Mouse (Mus musculus) liver, embryonic 14.5 days (tissue): ENCODE data around the gene M6pr. TPM values are rescaled to one million over a fixed set of nuclear protein-coding genes. Genes with fewer than 3 reads are reported as not detected.
A peak's percentile ranks its signal among the peaks of the same experiment; 100 is the strongest.

Source experiments
- ATAC-seq: fragments of 200-750 bp; cut with Nextera tagmentation; 2 replicates; pipeline ENCODE4 v1.8.0; 2017; ENCODE audit warnings: moderate number of reproducible peaks, mild to moderate bottlenecking, moderate library complexity; ENCODE audit not compliant: insufficient read depth
- DNase-seq, 3 experiments: peaks; one replicate each; pipeline ENCODE4 v3.0.0-alpha.2; 2012 to 2013; ENCODE audit warnings: low read depth in 3 of 3, low spot score in 3 of 3
- H3K27ac ChIP-seq: fragments of 300-500 bp; sonication (generic); 2 replicates; pipeline ENCODE4 v1.5.1; 2014; ENCODE audit warnings: moderate library complexity, mild to moderate bottlenecking, control low read depth, inconsistent platforms
- H3K27me3 ChIP-seq: fragments of 300-500 bp; sonication (generic); 2 replicates; pipeline ENCODE4 v1.6.1; 2014; ENCODE audit warnings: mild to moderate bottlenecking, low read length, moderate library complexity; ENCODE audit not compliant: control insufficient read depth, insufficient read depth
- H3K36me3 ChIP-seq: fragments of 300-500 bp; sonication (generic); replicated peaks from 2 replicates; pipeline ENCODE4 v1.6.1; 2014; ENCODE audit warnings: low read depth; ENCODE audit not compliant: control insufficient read depth, insufficient read depth
- H3K4me1 ChIP-seq, 2 experiments: fragments of 200-500 bp in 1 of 2; fragments of 300-500 bp in 1 of 2; sonication (generic) in 1 of 2; replicated peaks; 2 replicates each; pipeline ENCODE4 v1.6.1; 2012 to 2014; ENCODE audit warnings: antibody characterized with exemption in 1 of 2, inconsistent platforms in 1 of 2, low read length in 1 of 2; ENCODE audit not compliant: control insufficient read depth in 2 of 2, insufficient read depth in 2 of 2
- H3K4me2 ChIP-seq: fragments of 300-500 bp; sonication (generic); 2 replicates; pipeline ENCODE4 v1.6.1; 2014; ENCODE audit warnings: low read depth, mild to moderate bottlenecking, control low read depth, moderate library complexity
- H3K4me3 ChIP-seq, 2 experiments: fragments of 200-500 bp in 1 of 2; fragments of 300-500 bp in 1 of 2; sonication (generic) in 1 of 2; 2 replicates each; pipeline ENCODE4 v1.5.1; 2012 to 2014; ENCODE audit warnings: low read depth in 2 of 2, low read length in 2 of 2, mild to moderate bottlenecking in 2 of 2, control low read depth in 1 of 2, inconsistent platforms in 1 of 2, moderate library complexity in 1 of 2; ENCODE audit not compliant: insufficient read depth in 1 of 2
- H3K9ac ChIP-seq: fragments of 300-500 bp; sonication (generic); replicated peaks from 2 replicates; pipeline ENCODE4 v1.6.1; 2014; ENCODE audit warnings: mild to moderate bottlenecking, control low read depth, moderate library complexity
- H3K9me3 ChIP-seq: fragments of 300-500 bp; sonication (generic); 2 replicates; pipeline ENCODE4 v1.6.1; 2016; ENCODE audit warnings: low read length, mixed read lengths; ENCODE audit not compliant: control insufficient read depth
- CTCF ChIP-seq: IDR thresholded peaks from 2 replicates; pipeline ENCODE4 v1.5.1; 2016; ENCODE audit warnings: antibody characterized with exemption, low read depth, control low read depth
- EP300 ChIP-seq: IDR thresholded peaks from 2 replicates; pipeline ENCODE4 v1.6.1; 2016; ENCODE audit warnings: antibody characterized with exemption, low read depth
- WGBS: fragments of 180-500 bp; shearing (Covaris S2); extraction: QIAGEN DNeasy Blood & Tissue Kit; methylation state at CpG from one replicate; pipeline ENCODE4 v1.1.7; 2014; ENCODE audit not compliant: insufficient replicate concordance; 5-methylcytosine and 5-hydroxymethylcytosine counted together
- polyA plus RNA-seq, 2 experiments: library from polyadenylated mRNA; depleted of rRNA in 1 of 2; stranded (reverse) in 1 of 2; unstranded in 1 of 2; fragments of >200 nt; fragmentation: Nextera tagmentation in 1 of 2; extraction: Ambion mirVana in 1 of 2; gene quantifications; 2 replicates each; pipeline versions ENCODE4 v1.2.1 to v1.2.3; 2012 to 2014

Gene M6pr
- polyA plus RNA-seq, 2 experiments: 48.1 to 84.2 TPM

GRCm38 (mm10) chr6:122325361-122325975 lies 16.9 kb downstream of the M6pr start:
- ATAC-seq (no peak), DNase-seq (no peak)
- no peaks in the 10 kb centered on the region for H3K4me1 ChIP-seq
- no peak overlapping the region for H3K4me3 ChIP-seq
- 67% methylated on average over 6 of the region's 6 CpGs for WGBS
- no peak overlapping the region for H3K9ac ChIP-seq
- no peak overlapping the region for H3K27ac ChIP-seq
- TF ChIP-seq EP300: no peak
- TF ChIP-seq CTCF: no peak
- H3K4me2 ChIP-seq: no peak overlapping the region
- no peaks in the 10 kb centered on the region for H3K9me3 ChIP-seq
- H3K27me3 ChIP-seq: no peaks in the 10 kb centered on the region
- H3K36me3 ChIP-seq: no peaks in the 10 kb centered on the region; the same call in 1 of the 2 replicates

GRCm38 (mm10) chr6:122333081-122333612 lies 24.6 kb downstream of the M6pr start:
- Histone ChIP-seq H3K4me3 (no peak overlapping the region), H3K4me1 (no peaks in the 10 kb centered on the region), H3K36me3 (no peaks in the 10 kb centered on the region), H3K4me2 (no peak overlapping the region), H3K9ac (no peak overlapping the region), H3K9me3 (no peaks in the 10 kb centered on the region), H3K27ac (no peak overlapping the region), H3K27me3 (no peaks in the 10 kb centered on the region)
- TF ChIP-seq CTCF (no peak), EP300 (no peak)
- ATAC-seq: no peak
- no peak for DNase-seq
- 73% methylated on average over 13 of the region's 13 CpGs for WGBS

GRCm38 (mm10) chr6:122334786-122335340 lies 26.3 kb downstream of the M6pr start:
- H3K36me3 ChIP-seq: no peaks in the 10 kb centered on the region
- no peak overlapping the region for H3K9ac ChIP-seq
- H3K27ac ChIP-seq: no peak overlapping the region
- no peaks in the 10 kb centered on the region; the same call in 1 of the 2 replicates for H3K27me3 ChIP-seq
- H3K4me3 ChIP-seq: no peak overlapping the region
- no peak overlapping the region for H3K4me2 ChIP-seq
- H3K9me3 ChIP-seq: no peaks in the 10 kb centered on the region
- WGBS: 71% methylated on average over 7 of the region's 7 CpGs
- no peak for ATAC-seq
- no peak for TF ChIP-seq CTCF
- TF ChIP-seq EP300: no peak
- no peak for DNase-seq
- peaks cover 0 to 2% of the 10 kb centered on the region in 2 experiments; a peak in 1 of 4 replicates for H3K4me1 ChIP-seq

GRCm38 (mm10) chr6:122337546-122337945 lies 29.0 kb downstream of the M6pr start:
- Histone ChIP-seq H3K4me2 (no peak overlapping the region), H3K36me3 (no peaks in the 10 kb centered on the region), H3K4me3 (no peak overlapping the region), H3K9me3 (no peaks in the 10 kb centered on the region), H3K27ac (no peak overlapping the region), H3K9ac (no peak overlapping the region), H3K27me3 (no peaks in the 10 kb centered on the region; the same call in 1 of the 2 replicates), H3K4me1 (peaks cover 0 to 9% of the 10 kb centered on the region in 2 experiments; a peak in 2 of 4 replicates)
- ATAC-seq: no peak
- TF ChIP-seq EP300 (no peak), CTCF (no peak)
- WGBS: 66% methylated on average over 6 of the region's 6 CpGs
- no peak for DNase-seq

- WGBS: under 1% methylated on average over 34 of the region's 51 CpGs
- Histone ChIP-seq H3K4me2 (peak overlapping the region; percentile 96), H3K9ac (peak overlapping the region; percentile 62; the same call in 1 of the 2 replicates), H3K27ac (no peak overlapping the region), H3K27me3 (no peaks in the 10 kb centered on the region; the same call in 1 of the 2 replicates), H3K4me3 (peak overlapping the region; percentile 50 to 80), H3K36me3 (no peaks in the 10 kb centered on the region), H3K4me1 (peaks cover 0 to 14% of the 10 kb centered on the region in 2 experiments; a peak in 2 of 4 replicates), H3K9me3 (no peaks in the 10 kb centered on the region)
- DNase-seq (peak; percentile 30 to 47 (median 36)), ATAC-seq (peak; percentile 80)
- TF ChIP-seq EP300: no peak
- TF ChIP-seq CTCF: no peak
These were observed 30.6 kb downstream of the M6pr start for GRCm38 (mm10) chr6:122339047-122339647.
